Mouse (Mus musculus) hematopoietic stem cell, adult 5-6 weeks (primary cell): ENCODE measurements around the gene Scn2a. TPM values are rescaled to one million over a fixed set of nuclear protein-coding genes. Genes with fewer than 3 reads are reported as not detected.
"Not testable (repeated sequence)": the region's sequence is repeated elsewhere in the genome, so short reads cannot be mapped to it uniquely, and the experiment has no call there.

Experiments
- ATAC-seq, 2 experiments: fragments of 125-278 bp in 1 of 2; replicated peaks in 1 of 2; 2 replicates each; pipeline ENCODE4 v1.8.0; 2016 to 2017; ENCODE audit warnings: inconsistent platforms in 2 of 2, mild to moderate bottlenecking in 2 of 2, moderate number of reproducible peaks in 2 of 2, low read depth in 1 of 2, moderate TSS enrichment in 1 of 2; ENCODE audit not compliant: low FRiP score in 2 of 2, poor library complexity in 2 of 2, severe bottlenecking in 2 of 2, insufficient read depth in 1 of 2, low TSS enrichment in 1 of 2
- total RNA-seq: library from RNA; stranded (forward); fragments of 172-1452, 232-1000 nt; gene quantifications from 2 replicates; pipeline ENCODE4 v1.2.3, GENCODE M21; 2017

The Scn2a gene
- total RNA-seq, 1 experiment from 2014 or later, result 1.1 TPM

GRCm38 (mm10) chr2:65685151-65685550, 64.6 kb downstream of the Scn2a start:
- ATAC-seq, result no peak

- ATAC-seq, result no peak
These were observed 70.0 kb downstream of the Scn2a start for GRCm38 (mm10) chr2:65690456-65691184.

- ATAC-seq, result no peak
These were observed 73.9 kb downstream of the Scn2a start for GRCm38 (mm10) chr2:65694485-65694884.

GRCm38 (mm10) chr2:65695061-65695460, 74.5 kb downstream of the Scn2a start:
- no peak for ATAC-seq

- no peak for ATAC-seq
These were observed 79.7 kb downstream of the Scn2a start for GRCm38 (mm10) chr2:65700246-65700645.

- ATAC-seq, result no peak
These were observed 80.6 kb downstream of the Scn2a start for GRCm38 (mm10) chr2:65701175-65701574.

GRCm38 (mm10) chr2:65722219-65722800, 101.7 kb downstream of the Scn2a start:
- ATAC-seq, result no peak

- no peak for ATAC-seq
These were observed 124.8 kb downstream of the Scn2a start for GRCm38 (mm10) chr2:65745400-65745799.

GRCm38 (mm10) chr2:65782442-65782841, 161.9 kb downstream of the Scn2a start:
- no peak for ATAC-seq

GRCm38 (mm10) chr2:65783392-65783791, 162.8 kb downstream of the Scn2a start:
- ATAC-seq, result 0 out of 4 replicates have a peak, but pooled peaks of 1 of the 2 experiments have one; percentile 32

- ATAC-seq, result peak; percentile 72 to 83
These were observed 171.9 kb downstream of the Scn2a start for GRCm38 (mm10) chr2:65792516-65792915.

GRCm38 (mm10) chr2:65793593-65793992, 173.0 kb downstream of the Scn2a start:
- peak in 1 of 2 experiments; percentile 52; a peak in 2 of 4 replicates for ATAC-seq

GRCm38 (mm10) chr2:65801054-65801709, 180.6 kb downstream of the Scn2a start:
- peak; percentile 27 to 45; a peak in 1 of 4 replicates for ATAC-seq

GRCm38 (mm10) chr2:65806556-65806955, 186.0 kb downstream of the Scn2a start:
- ATAC-seq, result no peak

- not testable (repeated sequence) for ATAC-seq
These were observed 190.6 kb downstream of the Scn2a start for GRCm38 (mm10) chr2:65811203-65811602.
